Mouse (Mus musculus): Measurements from ENCODE around the gene Zfp574. TPM values are rescaled to one million over a fixed set of nuclear protein-coding genes. Genes with fewer than 3 reads are reported as not detected.

The Zfp574 gene
- polyA plus RNA-seq, 1 experiment from 2014 or later, result 33.5 TPM

DNA sequence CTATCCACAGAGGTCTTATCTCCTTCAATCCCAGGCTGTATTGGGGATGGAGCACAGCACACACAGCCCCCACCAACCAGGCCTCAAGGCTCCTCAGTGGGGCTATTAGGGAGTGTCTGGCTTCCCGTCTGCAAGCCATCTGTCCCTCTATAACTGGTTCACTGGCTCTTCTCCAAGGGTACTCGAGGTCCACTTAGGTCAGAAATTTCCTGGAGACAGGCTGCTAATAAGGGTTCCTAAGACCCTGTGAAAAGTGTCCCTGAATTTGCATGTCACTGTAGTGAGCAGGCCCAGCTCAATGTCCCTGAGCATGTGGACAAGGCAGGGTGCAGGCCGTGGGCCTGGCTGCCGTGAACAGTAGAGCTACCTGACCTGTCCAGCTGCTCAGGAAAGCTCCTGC is 15.4 kb upstream of the Zfp574 start:
- WGBS, result 82% methylated on average over 4 of the region's 4 CpGs
- Histone ChIP-seq H3K36me3 (ENCODE audit: poor library complexity, severe bottlenecking) (peaks cover 98% of the 10 kb centered on the region), H3K27me3 (no peaks in the 10 kb centered on the region), H3K4me2 (no peak overlapping the region), H3K4me1 (no peaks in the 10 kb centered on the region), H3K27ac (no peak overlapping the region), H3K9ac (no peak overlapping the region), H3K9me3 (replicated peaks) (no peaks in the 10 kb centered on the region), H3K4me3 (no peak overlapping the region)
- ATAC-seq, result no peak

DNA sequence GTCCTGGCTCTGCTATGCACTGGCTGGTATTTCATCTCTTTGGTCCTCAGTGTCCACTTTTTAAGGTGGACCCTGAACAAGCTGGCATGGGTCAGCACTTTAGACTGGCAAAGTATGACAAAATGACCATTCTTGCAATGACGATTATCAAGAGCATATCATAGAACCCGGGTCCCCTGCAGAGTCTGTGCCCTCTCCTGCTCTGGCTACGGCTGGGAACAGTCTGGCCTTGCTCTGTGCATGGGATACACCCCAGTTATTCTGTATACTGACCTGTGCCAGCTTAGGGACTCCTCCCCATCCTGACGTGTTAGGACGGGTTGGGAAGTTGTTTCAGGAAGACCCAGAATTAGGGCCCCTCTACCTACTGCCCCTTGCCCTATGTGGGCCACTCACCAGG is 14.5 kb upstream of the Zfp574 start:
- Histone ChIP-seq H3K4me1 (no peaks in the 10 kb centered on the region), H3K9me3 (replicated peaks) (no peaks in the 10 kb centered on the region), H3K27me3 (no peaks in the 10 kb centered on the region), H3K9ac (no peak overlapping the region), H3K4me2 (no peak overlapping the region), H3K4me3 (no peak overlapping the region), H3K36me3 (ENCODE audit: poor library complexity, severe bottlenecking) (peaks cover 99% of the 10 kb centered on the region), H3K27ac (no peak overlapping the region)
- ATAC-seq, result no peak
- 97% methylated on average over 5 of the region's 5 CpGs for WGBS

- peaks cover 99% of the 10 kb centered on the region for H3K36me3 ChIP-seq (ENCODE audit: poor library complexity, severe bottlenecking)
- 91% methylated on average over 8 of the region's 8 CpGs for WGBS
- H3K9ac ChIP-seq, result no peak overlapping the region
- no peaks in the 10 kb centered on the region for H3K27me3 ChIP-seq
- no peak for ATAC-seq
- no peak overlapping the region for H3K4me3 ChIP-seq
- no peaks in the 10 kb centered on the region for H3K9me3 ChIP-seq (replicated peaks)
- H3K4me2 ChIP-seq, result no peak overlapping the region
- H3K27ac ChIP-seq, result no peak overlapping the region
- H3K4me1 ChIP-seq, result no peaks in the 10 kb centered on the region
Observed at GRCm38 (mm10) chr7:25058394-25058793, 14.0 kb upstream of the Zfp574 start.

DNA sequence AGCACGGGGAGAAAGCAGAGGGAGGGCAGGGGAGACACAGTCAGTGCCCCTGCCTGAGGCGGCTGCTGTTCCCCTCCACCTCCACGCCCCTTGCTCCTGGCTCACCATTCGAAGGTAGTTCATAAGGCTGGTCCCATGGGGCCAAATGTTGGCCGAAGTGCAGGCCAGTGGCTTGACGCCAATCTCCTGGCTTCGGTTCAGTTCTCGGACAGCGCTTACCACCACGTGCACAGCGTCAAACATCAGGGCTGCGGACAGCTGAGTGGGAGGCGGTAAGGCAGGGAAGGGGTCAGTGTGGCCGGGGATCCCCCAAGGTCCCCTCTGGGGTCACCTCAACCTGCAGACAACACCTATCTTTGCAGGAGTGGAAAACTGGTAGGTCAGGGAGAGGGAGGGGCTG is 13.5 kb upstream of the Zfp574 start:
- Histone ChIP-seq H3K27ac (no peak overlapping the region), H3K27me3 (no peaks in the 10 kb centered on the region), H3K4me1 (no peaks in the 10 kb centered on the region), H3K4me2 (no peak overlapping the region), H3K9ac (no peak overlapping the region), H3K4me3 (no peak overlapping the region), H3K36me3 (ENCODE audit: poor library complexity, severe bottlenecking) (peaks cover 99% of the 10 kb centered on the region), H3K9me3 (replicated peaks) (no peaks in the 10 kb centered on the region)
- no peak for ATAC-seq
- WGBS, result 91% methylated on average over 14 of the region's 14 CpGs

GRCm38 (mm10) chr7:25063346-25063745 is 9.0 kb upstream of the Zfp574 start:
- Histone ChIP-seq H3K9ac (no peak overlapping the region), H3K4me1 (peaks cover 7% of the 10 kb centered on the region), H3K4me3 (no peak overlapping the region), H3K27ac (no peak overlapping the region), H3K36me3 (ENCODE audit: poor library complexity, severe bottlenecking) (peaks cover 100% of the 10 kb centered on the region), H3K4me2 (no peak overlapping the region), H3K9me3 (replicated peaks) (no peaks in the 10 kb centered on the region), H3K27me3 (no peaks in the 10 kb centered on the region)
- 94% methylated on average over 6 of the region's 6 CpGs for WGBS
- ATAC-seq, result no peak

GRCm38 (mm10) chr7:25063900-25064299 is 8.5 kb upstream of the Zfp574 start:
- Histone ChIP-seq H3K4me2 (no peak overlapping the region), H3K9me3 (replicated peaks) (no peaks in the 10 kb centered on the region), H3K4me1 (peaks cover 13% of the 10 kb centered on the region), H3K4me3 (no peak overlapping the region), H3K9ac (no peak overlapping the region), H3K36me3 (ENCODE audit: poor library complexity, severe bottlenecking) (peaks cover 96% of the 10 kb centered on the region), H3K27ac (no peak overlapping the region), H3K27me3 (no peaks in the 10 kb centered on the region)
- WGBS, result 88% methylated on average over 8 of the region's 8 CpGs
- ATAC-seq, result no peak

- Histone ChIP-seq H3K4me2 (no peak overlapping the region), H3K27ac (no peak overlapping the region), H3K4me1 (peaks cover 42% of the 10 kb centered on the region), H3K36me3 (ENCODE audit: poor library complexity, severe bottlenecking) (peaks cover 62% of the 10 kb centered on the region), H3K9ac (no peak overlapping the region), H3K4me3 (no peak overlapping the region), H3K27me3 (no peaks in the 10 kb centered on the region), H3K9me3 (replicated peaks) (no peaks in the 10 kb centered on the region)
- no peak for ATAC-seq
- WGBS, result 94% methylated on average over 7 of the region's 7 CpGs
Observed at GRCm38 (mm10) chr7:25067338-25067737, 5.0 kb upstream of the Zfp574 start.

- WGBS, result 82% methylated on average over 22 of the region's 22 CpGs
Observed at GRCm38 (mm10) chr7:25067909-25068656, 4.3 kb upstream of the Zfp574 start.

DNA sequence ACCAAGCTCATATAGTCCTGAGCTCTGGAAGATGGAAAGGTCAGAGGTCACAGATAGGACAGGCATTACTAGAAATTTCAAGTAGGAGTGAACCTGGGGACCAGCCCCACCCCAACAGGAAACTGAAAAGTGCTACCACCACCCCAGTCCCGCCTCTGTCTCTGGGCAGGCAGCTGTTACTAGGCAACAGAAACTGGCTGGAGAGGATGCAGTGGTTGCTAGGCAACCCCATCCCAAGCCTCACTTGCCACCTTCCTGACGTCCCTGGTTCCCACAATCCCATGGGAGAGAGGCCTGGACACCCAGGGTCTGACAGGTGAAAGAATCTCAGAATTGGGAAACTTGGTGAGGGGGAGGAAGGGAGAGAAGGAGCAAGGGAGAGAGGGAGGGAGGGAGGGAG is 3.6 kb upstream of the Zfp574 start:
- Histone ChIP-seq H3K4me3 (peak overlapping the region; percentile 17), H3K9ac (no peak overlapping the region), H3K9me3 (replicated peaks) (no peaks in the 10 kb centered on the region), H3K4me2 (peak overlapping the region; percentile 29), H3K27ac (peak overlapping the region; percentile 59), H3K4me1 (peaks cover 49% of the 10 kb centered on the region), H3K36me3 (ENCODE audit: poor library complexity, severe bottlenecking) (peaks cover 48% of the 10 kb centered on the region), H3K27me3 (no peaks in the 10 kb centered on the region)
- ATAC-seq, result peak; percentile 59
- 0% methylated on average over 2 of the region's 2 CpGs for WGBS

More at GRCm38 (mm10) chr7:25067909-25068656, 4.3 kb upstream of the Zfp574 start:
- Histone ChIP-seq H3K4me2 (peak overlapping the region; percentile 29), H3K27me3 (no peaks in the 10 kb centered on the region), H3K9me3 (replicated peaks) (no peaks in the 10 kb centered on the region), H3K36me3 (ENCODE audit: poor library complexity, severe bottlenecking) (peaks cover 54% of the 10 kb centered on the region), H3K4me1 (peaks cover 43% of the 10 kb centered on the region), H3K4me3 (peak overlapping the region; percentile 17), H3K9ac (peak overlapping the region; percentile 27; the same call in 1 of the 2 replicates), H3K27ac (peak overlapping the region; percentile 59)
- no peak for ATAC-seq

GRCm38 (mm10) chr7:25072716-25073390 is 486 bp downstream of the Zfp574 start:
- 0% methylated on average over 16 of the region's 33 CpGs for WGBS
- Histone ChIP-seq H3K27me3 (no peaks in the 10 kb centered on the region), H3K4me1 (peaks cover 71% of the 10 kb centered on the region), H3K36me3 (ENCODE audit: poor library complexity, severe bottlenecking) (peaks cover 7% of the 10 kb centered on the region), H3K4me2 (peak overlapping the region; percentile 95), H3K4me3 (peak overlapping the region; percentile 77), H3K27ac (peak overlapping the region; percentile 93), H3K9ac (peak overlapping the region; percentile 97), H3K9me3 (replicated peaks) (no peaks in the 10 kb centered on the region)
- ATAC-seq, result peak; percentile 6; the same call in 1 of the 2 replicates

DNA sequence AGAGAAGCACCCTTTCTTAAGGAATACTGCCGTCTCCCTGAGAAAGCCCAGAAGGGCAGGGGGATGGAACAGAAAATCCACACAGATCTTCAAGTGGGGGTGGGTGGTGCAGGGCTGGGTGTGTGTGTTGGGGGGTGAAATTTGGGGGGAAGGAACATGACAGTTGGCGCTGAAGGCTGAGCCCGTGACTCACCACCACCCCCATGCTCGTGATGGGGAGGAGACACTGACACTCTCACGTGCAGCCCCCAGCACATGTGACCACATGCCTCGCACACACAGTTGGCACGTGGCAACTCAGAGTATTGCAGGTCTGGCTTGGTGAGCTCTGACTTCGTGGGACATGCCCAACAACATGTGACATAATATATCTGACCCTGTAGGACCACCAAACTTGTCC is 1.6 kb downstream of the Zfp574 start:
- Histone ChIP-seq H3K27ac (peak overlapping the region; percentile 93), H3K4me1 (peaks cover 72% of the 10 kb centered on the region), H3K27me3 (no peaks in the 10 kb centered on the region), H3K9me3 (replicated peaks) (no peaks in the 10 kb centered on the region), H3K36me3 (ENCODE audit: poor library complexity, severe bottlenecking) (no peaks in the 10 kb centered on the region), H3K4me3 (no peak overlapping the region), H3K4me2 (peak overlapping the region; percentile 95; the same call in 1 of the 2 replicates), H3K9ac (0 out of 2 replicates have a peak overlapping the region, but pooled peaks have one; percentile 97)
- WGBS, result 84% methylated on average over 8 of the region's 8 CpGs
- no peak for ATAC-seq

DNA sequence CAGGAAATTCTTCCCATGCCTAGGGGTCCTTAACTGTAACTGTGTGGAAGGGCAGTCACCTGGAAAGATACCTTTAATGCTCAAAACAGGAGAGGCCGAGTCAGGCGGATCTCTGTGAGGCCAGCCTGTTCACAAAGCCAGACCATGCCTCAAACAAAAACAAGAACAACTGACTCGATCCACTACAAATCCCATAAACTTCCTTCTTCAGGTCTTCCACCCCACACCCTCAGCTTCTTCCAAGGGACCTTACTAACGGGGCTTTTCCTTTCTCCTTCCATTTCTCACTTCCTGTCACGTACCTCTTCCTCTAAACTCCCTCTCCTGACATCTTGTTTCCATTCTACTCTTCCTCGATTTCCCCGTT is 3.9 kb downstream of the Zfp574 start:
- 18% methylated on average over 7 of the region's 7 CpGs for WGBS
- Histone ChIP-seq H3K9me3 (replicated peaks) (no peaks in the 10 kb centered on the region), H3K27me3 (no peaks in the 10 kb centered on the region), H3K4me3 (peak overlapping the region; percentile 94), H3K4me1 (peaks cover 55% of the 10 kb centered on the region), H3K36me3 (ENCODE audit: poor library complexity, severe bottlenecking) (peaks cover 22% of the 10 kb centered on the region), H3K9ac (peak overlapping the region; percentile 73), H3K4me2 (peak overlapping the region; percentile 72), H3K27ac (peak overlapping the region; percentile 93)
- ATAC-seq, result no peak
